Mouse (Mus musculus): ENCODE measurements around the gene Stox1.

DNA sequence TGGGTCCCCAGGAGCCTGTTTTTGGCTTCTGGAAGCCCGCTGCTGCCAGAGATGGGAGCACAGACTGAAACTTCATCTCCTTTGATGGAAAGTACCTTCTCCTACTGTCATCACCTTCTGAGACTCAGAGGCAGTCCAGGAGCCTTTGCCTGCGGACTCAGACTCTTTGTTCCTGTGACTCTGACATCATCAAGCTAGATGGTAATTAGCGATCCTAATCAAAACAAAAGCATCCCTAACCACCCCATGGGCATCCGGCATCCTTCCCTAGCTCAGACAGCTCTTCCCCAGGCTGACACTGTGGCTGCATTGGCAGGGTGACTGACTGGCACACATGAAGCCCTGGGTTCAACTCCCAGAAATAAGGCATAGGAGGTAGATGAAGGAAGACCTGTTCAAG lies 3.2 kb downstream of the Stox1 start:
- TF ChIP-seq CTCF (conservative IDR thresholded peaks at IDR 0.05; ENCODE audit: insufficient read depth, insufficient read length, low read depth, low read length) (no peak), POLR2A (IDR thresholded peaks at IDR 0.05; ENCODE audit: low read depth, low read length) (no peak)

All from kidney, adult 2 months (tissue).